Mouse (Mus musculus) heart, embryonic 11.5 days (tissue): Measurements from ENCODE around the gene Ube2s. TPM values are rescaled to one million over a fixed set of nuclear protein-coding genes. Genes with fewer than 3 reads are reported as not detected.
A peak's percentile ranks its signal among the peaks of the same experiment; 100 is the strongest.
"Not testable (repeated sequence)": the region's sequence is repeated elsewhere in the genome, so short reads cannot be mapped to it uniquely, and the experiment has no call there.

ENCODE experiments used
- ATAC-seq: fragments of 200-750 bp; cut with Nextera tagmentation; replicated peaks from 2 replicates; pipeline ENCODE4 v1.8.0; 2017; ENCODE audit warnings: moderate library complexity; ENCODE audit not compliant: insufficient number of reproducible peaks, low FRiP score, low TSS enrichment
- H3K27ac ChIP-seq: fragments of 300-500 bp; sonication (generic); 2 replicates; pipeline ENCODE4 v1.5.1; 2014; ENCODE audit warnings: mild to moderate bottlenecking, low read depth, low read length
- H3K27me3 ChIP-seq: fragments of 300-500 bp; sonication (generic); 2 replicates; pipeline ENCODE4 v1.6.1; 2014; ENCODE audit warnings: mild to moderate bottlenecking, low read length, mixed read lengths; ENCODE audit not compliant: control insufficient read depth, insufficient read depth
- H3K36me3 ChIP-seq: fragments of 300-500 bp; sonication (generic); 2 replicates; pipeline ENCODE4 v1.6.1; 2014; ENCODE audit warnings: mild to moderate bottlenecking, low read length, moderate library complexity, mixed read lengths; ENCODE audit not compliant: control insufficient read depth, insufficient read depth
- H3K4me1 ChIP-seq: fragments of 300-500 bp; sonication (generic); 2 replicates; pipeline ENCODE4 v1.6.1; 2014; ENCODE audit warnings: low read length; ENCODE audit not compliant: control insufficient read depth, insufficient read depth
- H3K4me2 ChIP-seq: fragments of 300-500 bp; sonication (generic); 2 replicates; pipeline ENCODE4 v1.6.1; 2014; ENCODE audit warnings: mild to moderate bottlenecking, moderate library complexity
- H3K4me3 ChIP-seq: fragments of 300-500 bp; sonication (generic); 2 replicates; pipeline ENCODE4 v1.5.1; 2014; ENCODE audit warnings: low read depth, low read length
- H3K9ac ChIP-seq: fragments of 300-500 bp; sonication (generic); 2 replicates; pipeline ENCODE4 v1.6.1; 2014; ENCODE audit warnings: mild to moderate bottlenecking, low read depth, low read length, moderate library complexity
- H3K9me3 ChIP-seq: fragments of 300-500 bp; sonication (generic); replicated peaks from 2 replicates; pipeline ENCODE4 v1.6.1; 2016; ENCODE audit warnings: low read length; ENCODE audit not compliant: control insufficient read depth
- WGBS: fragments of 180-500 bp; shearing (Covaris S2); extraction: QIAGEN DNeasy Blood & Tissue Kit; methylation state at CpG from one replicate; pipeline ENCODE4 v1.1.7; 2014; ENCODE audit not compliant: insufficient replicate concordance; 5-methylcytosine and 5-hydroxymethylcytosine counted together
- polyA plus RNA-seq: library from polyadenylated mRNA; unstranded; fragments of >200 nt; fragmentation: Nextera tagmentation; extraction: Ambion mirVana; gene quantifications from 2 replicates; pipeline ENCODE4 v1.2.1, GENCODE M21; 2014

Ube2s gene
- polyA plus RNA-seq = 317 and 378 TPM in 2 replicates

DNA sequence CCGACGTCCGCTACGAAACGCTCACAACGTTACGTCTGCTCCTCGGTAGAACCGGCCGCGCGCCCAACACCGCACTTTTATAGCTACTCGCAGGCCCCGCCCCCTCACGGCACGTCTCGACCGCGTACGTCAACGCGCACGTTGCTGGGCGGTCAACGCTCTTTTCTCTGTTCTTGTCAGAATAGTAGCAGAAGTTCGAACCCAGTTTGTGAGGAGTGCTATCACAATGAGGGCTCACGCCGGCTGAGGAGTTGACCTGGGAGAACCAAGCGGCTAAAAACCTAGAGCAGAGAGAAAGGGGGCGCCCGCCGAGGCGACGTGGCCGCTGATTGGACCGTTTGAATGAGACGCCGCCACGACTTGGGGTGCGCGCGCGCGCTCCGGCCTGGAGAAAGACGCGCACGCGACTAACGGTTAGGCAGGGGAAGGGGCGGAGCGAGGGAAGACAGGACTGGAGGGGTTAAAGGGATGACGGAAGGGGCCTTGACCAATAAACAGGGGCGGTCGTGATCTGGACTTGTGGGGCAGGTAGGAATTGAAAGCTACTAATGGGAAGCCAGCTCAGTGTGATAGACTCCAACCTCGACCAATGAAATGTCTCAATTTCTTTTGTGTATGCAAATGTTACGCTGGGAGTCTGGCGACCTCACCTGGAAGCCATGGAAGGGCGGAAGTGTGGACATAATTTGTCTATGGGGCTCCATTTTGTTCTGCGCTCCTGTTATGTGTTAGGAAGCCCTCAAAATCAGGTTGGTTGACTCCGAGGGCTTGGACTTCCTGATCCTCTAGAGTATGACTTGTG, at the start of gene Ube2s:
Gene Ube2s (minus strand): TSS at position 288 of the 802 bp plus-strand sequence.
- peak within 1 kb of the TSS; percentile 94 for H3K27ac ChIP-seq
- peak within 1 kb of the TSS; percentile 83 for H3K9ac ChIP-seq
- peak within 1 kb of the TSS; percentile 82 for H3K4me2 ChIP-seq
- peak; percentile 98 for ATAC-seq
- under 1% methylated on average over 59 of the region's 62 CpGs for WGBS
- peaks cover 16% of the 10 kb centered on the region for H3K4me1 ChIP-seq
- no peaks in the 10 kb centered on the region for H3K9me3 ChIP-seq
- H3K36me3 ChIP-seq = peaks cover 9% of the 10 kb centered on the region
- no peaks in the 10 kb centered on the region for H3K27me3 ChIP-seq
- peak within 1 kb of the TSS; percentile 99 for H3K4me3 ChIP-seq

DNA sequence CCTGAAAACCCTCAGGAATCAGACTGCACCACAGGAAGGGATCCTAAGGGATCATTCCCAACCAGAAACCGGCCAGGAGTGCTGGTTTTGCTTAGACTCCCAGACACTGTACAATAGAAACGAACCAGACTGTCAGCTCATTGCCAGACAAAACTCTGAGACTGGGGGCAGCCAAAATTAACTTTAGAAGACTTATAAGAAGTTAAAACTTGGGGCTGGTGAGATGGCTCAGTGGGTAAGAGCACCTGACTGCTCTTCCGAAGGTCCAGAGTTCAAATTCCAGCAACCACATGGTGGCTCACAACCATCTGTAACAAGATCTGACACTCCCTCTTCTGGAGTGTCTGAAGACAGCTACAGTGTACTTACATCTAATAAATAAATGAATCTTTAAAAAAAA, 48.5 kb upstream of the Ube2s start:
- ATAC-seq, H3K4me2 ChIP-seq, H3K4me1 ChIP-seq, H3K9me3 ChIP-seq, H3K4me3 ChIP-seq, H3K27me3 ChIP-seq, H3K36me3 ChIP-seq, H3K9ac ChIP-seq, H3K27ac ChIP-seq: not testable (repeated sequence)
- 71% methylated on average over 3 of the region's 3 CpGs for WGBS

DNA sequence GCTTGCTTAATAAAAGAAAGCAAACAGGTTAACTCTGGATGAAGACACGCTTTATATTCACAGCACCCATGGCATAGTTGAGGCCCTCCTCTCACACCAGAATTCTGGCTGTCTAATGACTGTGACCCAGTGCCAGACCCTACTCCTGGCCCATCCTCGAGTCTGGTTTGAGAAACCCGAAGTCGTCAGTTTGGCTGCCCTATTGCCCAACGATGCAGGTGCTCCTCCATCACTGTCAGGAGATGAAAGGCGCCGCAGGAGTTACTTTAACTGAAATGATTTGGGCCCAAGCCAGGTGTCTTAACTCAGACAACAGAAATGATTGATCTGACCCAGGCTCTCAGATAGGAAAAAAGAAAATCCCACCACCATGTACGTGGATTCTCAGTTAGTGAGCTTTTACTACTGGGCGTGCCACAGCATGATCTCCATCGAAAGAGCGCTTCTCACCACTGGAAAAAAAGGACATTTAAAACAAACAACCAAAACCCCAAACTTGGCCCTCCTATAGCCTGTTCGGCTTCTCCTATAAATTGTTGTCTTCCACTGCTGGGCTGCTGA, 47.1 kb upstream of the Ube2s start:
- no peak overlapping the region for H3K4me3 ChIP-seq
- ATAC-seq = no peak
- H3K9me3 ChIP-seq = no peaks in the 10 kb centered on the region
- WGBS = 73% methylated on average over 12 of the region's 12 CpGs
- no peaks in the 10 kb centered on the region for H3K36me3 ChIP-seq
- H3K27me3 ChIP-seq = peaks cover 5% of the 10 kb centered on the region; the same call in 1 of the 2 replicates
- H3K4me2 ChIP-seq = no peak overlapping the region
- H3K4me1 ChIP-seq = 0 out of 2 replicates have a peak, but pooled peaks cover 3% of the 10 kb centered on the region
- H3K9ac ChIP-seq = no peak overlapping the region
- no peak overlapping the region for H3K27ac ChIP-seq

GRCm38 (mm10) chr7:4857321-4857720, 44.9 kb upstream of the Ube2s start:
- no peak overlapping the region for H3K27ac ChIP-seq
- 56% methylated on average over 7 of the region's 7 CpGs for WGBS
- no peaks in the 10 kb centered on the region for H3K9me3 ChIP-seq
- ATAC-seq = no peak
- H3K4me2 ChIP-seq = no peak overlapping the region
- peaks cover 5% of the 10 kb centered on the region; the same call in 1 of the 2 replicates for H3K27me3 ChIP-seq
- no peak overlapping the region for H3K9ac ChIP-seq
- H3K36me3 ChIP-seq = no peaks in the 10 kb centered on the region
- no peaks in the 10 kb centered on the region for H3K4me1 ChIP-seq
- H3K4me3 ChIP-seq = no peak overlapping the region

DNA sequence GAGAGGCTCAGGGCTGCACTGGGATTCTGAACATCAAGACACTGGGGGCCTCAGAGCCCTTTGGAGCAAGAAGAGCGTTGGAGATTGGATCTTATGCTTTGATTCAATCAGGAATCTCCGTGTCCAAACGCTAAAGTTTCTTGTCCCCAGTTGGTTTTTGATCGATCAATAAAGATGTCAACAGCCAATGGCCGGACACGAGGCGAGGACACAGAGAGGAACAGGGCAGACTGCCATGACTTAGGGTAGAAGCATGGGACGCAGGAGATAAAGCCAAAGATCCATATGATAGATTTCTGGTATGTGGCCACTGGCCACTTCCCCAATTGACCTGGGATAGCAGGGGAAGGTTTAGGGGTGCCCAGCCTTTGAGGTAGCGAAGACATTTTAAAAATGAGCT, 44.1 kb upstream of the Ube2s start:
- no peak overlapping the region for H3K27ac ChIP-seq
- H3K36me3 ChIP-seq = no peaks in the 10 kb centered on the region
- H3K9ac ChIP-seq = no peak overlapping the region
- H3K9me3 ChIP-seq = no peaks in the 10 kb centered on the region
- H3K4me3 ChIP-seq = no peak overlapping the region
- no peak for ATAC-seq
- H3K27me3 ChIP-seq = peaks cover 5% of the 10 kb centered on the region
- WGBS = 76% methylated on average over 9 of the region's 9 CpGs
- no peaks in the 10 kb centered on the region for H3K4me1 ChIP-seq
- no peak overlapping the region for H3K4me2 ChIP-seq

DNA sequence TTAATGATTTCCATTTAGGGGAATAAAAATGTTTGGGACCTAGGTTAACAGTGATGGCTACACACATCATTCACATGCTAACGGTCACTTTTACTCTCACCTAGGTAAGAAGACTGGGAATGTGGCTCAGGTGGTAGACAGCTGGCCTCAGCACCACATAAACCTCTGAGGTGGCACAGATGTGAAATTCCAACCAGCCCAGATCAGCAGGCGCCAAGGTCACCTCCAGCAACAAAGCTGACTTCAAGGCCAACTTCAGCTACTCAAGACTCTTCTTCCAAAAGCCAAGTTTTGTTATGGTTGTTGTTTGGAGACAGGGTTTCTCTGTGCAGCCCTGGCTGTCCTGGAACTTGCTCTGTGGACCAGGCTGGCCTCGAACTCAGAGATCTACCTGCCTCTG, 41.2 kb upstream of the Ube2s start:
- Histone ChIP-seq H3K4me3 (no peak overlapping the region), H3K4me2 (no peak overlapping the region), H3K9ac (no peak overlapping the region), H3K27me3 (peaks cover 8% of the 10 kb centered on the region; the same call in 1 of the 2 replicates), H3K9me3 (no peaks in the 10 kb centered on the region), H3K36me3 (no peaks in the 10 kb centered on the region), H3K4me1 (no peaks in the 10 kb centered on the region), H3K27ac (no peak overlapping the region)
- WGBS = 70% methylated on average over 3 of the region's 3 CpGs
- no peak for ATAC-seq

GRCm38 (mm10) chr7:4851315-4851688, 38.9 kb upstream of the Ube2s start:
- H3K36me3 ChIP-seq = no peaks in the 10 kb centered on the region
- WGBS = 68% methylated on average over 8 of the region's 8 CpGs
- no peak for ATAC-seq
- no peak overlapping the region for H3K9ac ChIP-seq
- H3K4me1 ChIP-seq = no peaks in the 10 kb centered on the region
- no peak overlapping the region for H3K27ac ChIP-seq
- H3K4me3 ChIP-seq = no peak overlapping the region
- H3K27me3 ChIP-seq = peaks cover 8% of the 10 kb centered on the region; the same call in 1 of the 2 replicates
- H3K9me3 ChIP-seq = 0 out of 2 replicates have a peak, but pooled peaks cover 3% of the 10 kb centered on the region
- no peak overlapping the region for H3K4me2 ChIP-seq

GRCm38 (mm10) chr7:4850621-4851314, 38.4 kb upstream of the Ube2s start:
- Histone ChIP-seq H3K36me3 (no peaks in the 10 kb centered on the region), H3K4me1 (no peaks in the 10 kb centered on the region), H3K27me3 (peaks cover 11% of the 10 kb centered on the region; the same call in 1 of the 2 replicates), H3K27ac (no peak overlapping the region), H3K4me3 (no peak overlapping the region), H3K9ac (no peak overlapping the region), H3K4me2 (no peak overlapping the region), H3K9me3 (0 out of 2 replicates have a peak, but pooled peaks cover 3% of the 10 kb centered on the region)
- WGBS = 65% methylated on average over 11 of the region's 11 CpGs
- ATAC-seq = no peak
